Mouse (Mus musculus) intestine, embryonic 16.5 days (tissue): Measurements from ENCODE around the gene Fam135a. TPM values are rescaled to one million over a fixed set of nuclear protein-coding genes. Genes with fewer than 3 reads are reported as not detected.

Source experiments
- ATAC-seq: fragments of 200-750 bp; cut with Nextera tagmentation; 2 replicates; pipeline ENCODE4 v1.8.0; 2017; ENCODE audit warnings: moderate TSS enrichment, moderate library complexity
- H3K27ac ChIP-seq: fragments of 300-500 bp; sonication (generic); 2 replicates; pipeline ENCODE4 v1.5.1; 2014; ENCODE audit warnings: mild to moderate bottlenecking, low read length
- H3K27me3 ChIP-seq: fragments of 300-500 bp; sonication (generic); replicated peaks from 2 replicates; pipeline ENCODE4 v1.6.1; 2014; ENCODE audit warnings: low read length, control low read depth, mixed read lengths; ENCODE audit not compliant: control insufficient read depth, insufficient read depth
- H3K36me3 ChIP-seq: fragments of 300-500 bp; sonication (generic); 2 replicates; pipeline ENCODE4 v1.6.1; 2014; ENCODE audit warnings: low read length, control low read depth; ENCODE audit not compliant: control insufficient read depth, insufficient read depth
- H3K4me1 ChIP-seq: fragments of 300-500 bp; sonication (generic); 2 replicates; pipeline ENCODE4 v1.6.1; 2014; ENCODE audit warnings: low read length, control low read depth, mixed read lengths; ENCODE audit not compliant: control insufficient read depth, insufficient read depth
- H3K4me2 ChIP-seq: fragments of 300-500 bp; sonication (generic); 2 replicates; pipeline ENCODE4 v1.6.1; 2014; ENCODE audit warnings: low read depth, low read length, control low read depth
- H3K4me3 ChIP-seq: fragments of 300-500 bp; sonication (generic); 2 replicates; pipeline ENCODE4 v1.5.1; 2014; ENCODE audit warnings: mild to moderate bottlenecking, low read length
- H3K9ac ChIP-seq: fragments of 300-500 bp; sonication (generic); 2 replicates; pipeline ENCODE4 v1.6.1; 2014; ENCODE audit warnings: low read depth, low read length
- H3K9me3 ChIP-seq: fragments of 300-500 bp; sonication (generic); 2 replicates; pipeline ENCODE4 v1.6.1; 2016; ENCODE audit warnings: low read length, control low read depth; ENCODE audit not compliant: control insufficient read depth
- WGBS: fragments of 180-500 bp; shearing (Covaris S2); extraction: QIAGEN DNeasy Blood & Tissue Kit; methylation state at CpG from one replicate; pipeline ENCODE4 v1.1.7; 2014; 5-methylcytosine and 5-hydroxymethylcytosine counted together
- polyA plus RNA-seq: library from polyadenylated mRNA; unstranded; fragments of >200 nt; fragmentation: Nextera tagmentation; extraction: Ambion mirVana; gene quantifications from 2 replicates; pipeline ENCODE4 v1.2.1, GENCODE M21; 2015

Gene Fam135a
- polyA plus RNA-seq, 1 experiment from 2014 or later = 31.8 TPM

GRCm38 (mm10) chr1:24086176-24086575, 14.0 kb downstream of the Fam135a start:
- no peaks in the 10 kb centered on the region for H3K36me3 ChIP-seq
- no peaks in the 10 kb centered on the region for H3K9me3 ChIP-seq
- WGBS = 87% methylated on average over 3 of the region's 3 CpGs
- H3K9ac ChIP-seq = no peak overlapping the region
- no peak overlapping the region for H3K27ac ChIP-seq
- no peak for ATAC-seq
- H3K4me3 ChIP-seq = no peak overlapping the region
- no peaks in the 10 kb centered on the region for H3K27me3 ChIP-seq
- H3K4me1 ChIP-seq = no peaks in the 10 kb centered on the region
- H3K4me2 ChIP-seq = no peak overlapping the region

GRCm38 (mm10) chr1:24074396-24074795, 25.7 kb downstream of the Fam135a start:
- Histone ChIP-seq H3K9me3 (no peaks in the 10 kb centered on the region), H3K27ac (no peak overlapping the region), H3K4me2 (no peak overlapping the region), H3K9ac (no peak overlapping the region), H3K4me1 (no peaks in the 10 kb centered on the region), H3K27me3 (no peaks in the 10 kb centered on the region), H3K4me3 (no peak overlapping the region), H3K36me3 (no peaks in the 10 kb centered on the region; the same call in 1 of the 2 replicates)
- ATAC-seq = no peak
- WGBS = 45% methylated on average over 2 of the region's 2 CpGs

- no peaks in the 10 kb centered on the region for H3K4me1 ChIP-seq
- H3K9me3 ChIP-seq = no peaks in the 10 kb centered on the region
- H3K4me3 ChIP-seq = no peak overlapping the region
- no peak overlapping the region for H3K4me2 ChIP-seq
- H3K36me3 ChIP-seq = no peaks in the 10 kb centered on the region; the same call in 1 of the 2 replicates
- no peak for ATAC-seq
- no peak overlapping the region for H3K9ac ChIP-seq
- no peaks in the 10 kb centered on the region for H3K27me3 ChIP-seq
- no peak overlapping the region for H3K27ac ChIP-seq
- WGBS = 77% methylated on average over 5 of the region's 5 CpGs
These were observed 26.5 kb downstream of the Fam135a start for GRCm38 (mm10) chr1:24073386-24074248.

GRCm38 (mm10) chr1:24068830-24069229, 31.3 kb downstream of the Fam135a start:
- no peak overlapping the region for H3K9ac ChIP-seq
- WGBS = 96% methylated on average over 7 of the region's 7 CpGs

DNA sequence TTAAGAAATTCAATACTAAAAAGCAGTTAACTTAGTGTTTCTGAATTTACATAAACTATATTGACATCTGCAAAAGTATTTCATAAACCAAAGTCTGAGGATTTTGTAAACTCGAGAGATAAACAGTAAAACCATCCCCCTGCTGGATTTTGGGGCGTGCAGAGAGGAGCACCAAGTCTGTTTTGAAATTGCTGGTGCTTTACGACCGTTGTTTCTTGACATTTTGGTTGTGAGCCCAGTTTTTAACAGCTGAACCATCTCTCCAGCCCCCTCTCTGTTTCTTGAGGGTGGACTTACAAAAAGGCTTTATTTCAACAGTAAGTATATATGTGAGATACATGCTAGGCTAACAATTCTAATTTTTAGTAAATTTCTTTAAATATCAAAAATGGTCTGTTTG, 33.4 kb downstream of the Fam135a start:
- no peaks in the 10 kb centered on the region; the same call in 1 of the 2 replicates for H3K36me3 ChIP-seq
- no peak overlapping the region for H3K9ac ChIP-seq
- no peaks in the 10 kb centered on the region for H3K4me1 ChIP-seq
- ATAC-seq = no peak
- no peak overlapping the region for H3K27ac ChIP-seq
- H3K9me3 ChIP-seq = no peaks in the 10 kb centered on the region
- 55% methylated on average over 4 of the region's 4 CpGs for WGBS
- no peak overlapping the region for H3K4me3 ChIP-seq
- no peaks in the 10 kb centered on the region for H3K27me3 ChIP-seq
- H3K4me2 ChIP-seq = no peak overlapping the region

More at GRCm38 (mm10) chr1:24068830-24069229, 31.3 kb downstream of the Fam135a start:
- Histone ChIP-seq H3K27me3 (no peaks in the 10 kb centered on the region), H3K36me3 (no peaks in the 10 kb centered on the region; the same call in 1 of the 2 replicates), H3K4me2 (no peak overlapping the region), H3K27ac (no peak overlapping the region), H3K9me3 (no peaks in the 10 kb centered on the region), H3K4me1 (no peaks in the 10 kb centered on the region), H3K4me3 (no peak overlapping the region)
- no peak for ATAC-seq

DNA sequence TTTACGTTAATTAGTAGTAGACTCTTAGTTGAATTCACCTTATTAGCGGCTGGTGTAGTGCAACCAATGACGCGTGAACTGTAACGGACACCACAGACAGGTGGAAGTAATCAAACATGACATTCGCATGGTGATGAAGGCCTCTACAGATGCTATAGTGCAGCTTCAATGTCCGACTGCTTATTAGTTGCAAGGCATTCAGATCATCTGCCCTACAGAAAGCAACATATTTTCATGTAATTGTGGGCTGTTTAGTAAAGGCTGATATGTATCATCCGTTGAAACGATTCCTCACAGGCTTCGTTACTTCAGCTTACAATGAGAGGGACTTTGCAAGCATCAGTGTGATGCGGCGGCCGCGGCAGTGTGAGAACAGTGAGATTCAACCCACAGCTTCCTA, 44.4 kb downstream of the Fam135a start:
- no peak for ATAC-seq
- WGBS = 93% methylated on average over 14 of the region's 14 CpGs

GRCm38 (mm10) chr1:24046730-24047510, 53.2 kb downstream of the Fam135a start:
- Histone ChIP-seq H3K4me2 (no peak overlapping the region), H3K9me3 (no peaks in the 10 kb centered on the region), H3K4me1 (no peaks in the 10 kb centered on the region), H3K9ac (no peak overlapping the region), H3K27ac (no peak overlapping the region), H3K4me3 (no peak overlapping the region), H3K36me3 (0 out of 2 replicates have a peak, but pooled peaks cover 6% of the 10 kb centered on the region), H3K27me3 (no peaks in the 10 kb centered on the region)
- WGBS = 83% methylated on average over 6 of the region's 6 CpGs
- no peak for ATAC-seq

More for the DNA sequence above, 44.4 kb downstream of the Fam135a start:
- H3K27ac ChIP-seq = no peak overlapping the region
- H3K36me3 ChIP-seq = 0 out of 2 replicates have a peak, but pooled peaks cover 10% of the 10 kb centered on the region
- no peak overlapping the region for H3K4me2 ChIP-seq
- H3K9me3 ChIP-seq = no peaks in the 10 kb centered on the region
- H3K4me1 ChIP-seq = peaks cover 1% of the 10 kb centered on the region; the same call in 1 of the 2 replicates
- no peaks in the 10 kb centered on the region for H3K27me3 ChIP-seq
- no peak overlapping the region for H3K9ac ChIP-seq
- H3K4me3 ChIP-seq = no peak overlapping the region

- H3K36me3 ChIP-seq = no peaks in the 10 kb centered on the region
- H3K27me3 ChIP-seq = no peaks in the 10 kb centered on the region
- H3K9ac ChIP-seq = no peak overlapping the region
- no peak for ATAC-seq
- 79% methylated on average over 5 of the region's 5 CpGs for WGBS
- no peaks in the 10 kb centered on the region for H3K4me1 ChIP-seq
- H3K4me2 ChIP-seq = no peak overlapping the region
- no peaks in the 10 kb centered on the region for H3K9me3 ChIP-seq
- no peak overlapping the region for H3K4me3 ChIP-seq
- no peak overlapping the region for H3K27ac ChIP-seq
These were observed 54.5 kb downstream of the Fam135a start for GRCm38 (mm10) chr1:24045627-24046026.

DNA sequence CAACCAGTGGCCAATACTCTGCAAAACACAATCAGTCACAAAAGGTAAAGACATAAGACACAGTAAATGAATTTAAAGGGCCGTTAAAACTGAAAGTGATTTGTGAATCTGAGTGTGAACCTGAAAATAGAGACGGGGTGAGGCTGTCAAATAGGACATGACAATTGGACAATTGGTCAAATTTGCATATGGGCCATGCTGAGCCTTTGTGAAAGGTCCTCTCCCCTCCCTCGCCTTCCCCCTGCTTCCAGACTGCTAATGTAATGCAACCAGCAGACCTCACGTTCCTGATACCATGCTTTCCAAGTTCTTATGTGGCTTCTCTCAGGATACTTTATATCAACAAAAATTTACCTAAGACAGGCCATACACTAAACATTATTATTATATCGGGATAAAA, 57.1 kb downstream of the Fam135a start:
- no peaks in the 10 kb centered on the region for H3K27me3 ChIP-seq
- no peaks in the 10 kb centered on the region for H3K36me3 ChIP-seq
- WGBS = 80% methylated on average over 5 of the region's 5 CpGs
- no peak overlapping the region for H3K27ac ChIP-seq
- no peak overlapping the region for H3K9ac ChIP-seq
- no peak for ATAC-seq
- H3K9me3 ChIP-seq = no peaks in the 10 kb centered on the region
- H3K4me1 ChIP-seq = no peaks in the 10 kb centered on the region
- no peak overlapping the region for H3K4me2 ChIP-seq
- no peak overlapping the region for H3K4me3 ChIP-seq
